Mouse (Mus musculus) heart, embryonic 15.5 days (tissue): ENCODE measurements around the gene Yars. TPM values are rescaled to one million over a fixed set of nuclear protein-coding genes. Genes with fewer than 3 reads are reported as not detected.

Experiments
- ATAC-seq: fragments of 200-750 bp; cut with Nextera tagmentation; replicated peaks from 2 replicates; pipeline ENCODE4 v1.8.0; 2017; ENCODE audit warnings: low read depth, moderate TSS enrichment; ENCODE audit not compliant: insufficient number of reproducible peaks, insufficient read depth, low FRiP score
- H3K27ac ChIP-seq: fragments of 300-500 bp; sonication (generic); 2 replicates; pipeline ENCODE4 v1.5.1; 2015; ENCODE audit warnings: mild to moderate bottlenecking, inconsistent platforms
- H3K27me3 ChIP-seq: fragments of 300-500 bp; sonication (generic); 2 replicates; pipeline ENCODE4 v1.6.1; 2015; ENCODE audit warnings: inconsistent platforms
- H3K36me3 ChIP-seq: fragments of 300-500 bp; sonication (generic); 2 replicates; pipeline ENCODE4 v1.6.1; 2015; ENCODE audit warnings: mild to moderate bottlenecking, inconsistent platforms
- H3K4me1 ChIP-seq: fragments of 300-500 bp; sonication (generic); replicated peaks from 2 replicates; pipeline ENCODE4 v1.6.1; 2015; ENCODE audit warnings: inconsistent platforms
- H3K4me2 ChIP-seq: fragments of 300-500 bp; sonication (generic); 2 replicates; pipeline ENCODE4 v1.6.1; 2015; ENCODE audit warnings: inconsistent platforms, mild to moderate bottlenecking, moderate library complexity
- H3K4me3 ChIP-seq: fragments of 300-500 bp; sonication (generic); 2 replicates; pipeline ENCODE4 v1.5.1; 2015; ENCODE audit warnings: mild to moderate bottlenecking, inconsistent platforms
- H3K9ac ChIP-seq: fragments of 300-500 bp; sonication (generic); 2 replicates; pipeline ENCODE4 v1.6.1; 2015; ENCODE audit warnings: mild to moderate bottlenecking, inconsistent platforms
- H3K9me3 ChIP-seq: fragments of 300-500 bp; sonication (generic); replicated peaks from 2 replicates; pipeline ENCODE4 v1.6.1; 2016; ENCODE audit warnings: inconsistent platforms
- WGBS: fragments of 180-500 bp; shearing (Covaris S2); methylation state at CpG from one replicate; pipeline ENCODE4 v1.1.7; 2015; ENCODE audit warnings: mixed read lengths; 5-methylcytosine and 5-hydroxymethylcytosine counted together
- polyA plus RNA-seq: library from polyadenylated mRNA; unstranded; fragments of >200 nt; fragmentation: Nextera tagmentation; extraction: Ambion mirVana; gene quantifications from 2 replicates; pipeline ENCODE4 v1.2.1, GENCODE M21; 2015

Gene Yars
- polyA plus RNA-seq, 1 experiment from 2014 or later: 40.8 TPM

GRCm38 (mm10) chr4:129259101-129259500, 69.5 kb downstream of the Yars start:
- Histone ChIP-seq H3K4me3 (no peak overlapping the region), H3K36me3 (no peaks in the 10 kb centered on the region), H3K9ac (no peak overlapping the region), H3K4me1 (peaks cover 26% of the 10 kb centered on the region), H3K27me3 (peaks cover 23% of the 10 kb centered on the region), H3K9me3 (no peaks in the 10 kb centered on the region), H3K27ac (no peak overlapping the region), H3K4me2 (no peak overlapping the region)
- ATAC-seq: no peak
- WGBS: 79% methylated on average over 4 of the region's 4 CpGs

DNA sequence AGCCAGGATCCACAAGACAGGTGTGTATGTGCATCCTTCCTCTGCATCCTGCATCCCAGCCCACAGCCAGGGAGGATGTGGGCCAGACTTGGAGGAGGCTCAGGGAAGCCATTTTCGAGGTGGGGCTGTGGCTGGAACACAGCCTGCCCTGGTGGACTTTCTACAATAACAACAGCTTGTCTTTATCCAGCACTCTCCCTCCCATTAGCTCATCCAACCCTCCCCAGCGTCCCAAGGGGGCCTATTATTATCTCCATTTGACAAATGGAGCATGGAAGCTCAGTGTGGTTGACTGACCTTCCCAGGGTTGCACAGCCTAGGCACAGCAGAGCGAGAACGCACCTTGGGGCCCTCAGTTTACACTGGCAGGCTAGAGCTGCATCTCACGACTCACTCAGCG, 71.1 kb downstream of the Yars start:
- H3K9me3 ChIP-seq: no peaks in the 10 kb centered on the region
- H3K4me2 ChIP-seq: no peak overlapping the region
- peak overlapping the region; percentile 39 for H3K27ac ChIP-seq
- H3K9ac ChIP-seq: no peak overlapping the region
- 15% methylated on average over 6 of the region's 6 CpGs for WGBS
- H3K4me3 ChIP-seq: no peak overlapping the region
- no peaks in the 10 kb centered on the region for H3K36me3 ChIP-seq
- no peak for ATAC-seq
- H3K4me1 ChIP-seq: peaks cover 26% of the 10 kb centered on the region
- H3K27me3 ChIP-seq: peaks cover 23% of the 10 kb centered on the region

GRCm38 (mm10) chr4:129261196-129261595, 71.6 kb downstream of the Yars start, which contains the start of gene C77080:
C77080 (minus strand) TSS chr4:129261404.
- no peak for ATAC-seq
- 33% methylated on average over 2 of the region's 4 CpGs for WGBS
- no peak within 1 kb of the TSS for H3K4me2 ChIP-seq

DNA sequence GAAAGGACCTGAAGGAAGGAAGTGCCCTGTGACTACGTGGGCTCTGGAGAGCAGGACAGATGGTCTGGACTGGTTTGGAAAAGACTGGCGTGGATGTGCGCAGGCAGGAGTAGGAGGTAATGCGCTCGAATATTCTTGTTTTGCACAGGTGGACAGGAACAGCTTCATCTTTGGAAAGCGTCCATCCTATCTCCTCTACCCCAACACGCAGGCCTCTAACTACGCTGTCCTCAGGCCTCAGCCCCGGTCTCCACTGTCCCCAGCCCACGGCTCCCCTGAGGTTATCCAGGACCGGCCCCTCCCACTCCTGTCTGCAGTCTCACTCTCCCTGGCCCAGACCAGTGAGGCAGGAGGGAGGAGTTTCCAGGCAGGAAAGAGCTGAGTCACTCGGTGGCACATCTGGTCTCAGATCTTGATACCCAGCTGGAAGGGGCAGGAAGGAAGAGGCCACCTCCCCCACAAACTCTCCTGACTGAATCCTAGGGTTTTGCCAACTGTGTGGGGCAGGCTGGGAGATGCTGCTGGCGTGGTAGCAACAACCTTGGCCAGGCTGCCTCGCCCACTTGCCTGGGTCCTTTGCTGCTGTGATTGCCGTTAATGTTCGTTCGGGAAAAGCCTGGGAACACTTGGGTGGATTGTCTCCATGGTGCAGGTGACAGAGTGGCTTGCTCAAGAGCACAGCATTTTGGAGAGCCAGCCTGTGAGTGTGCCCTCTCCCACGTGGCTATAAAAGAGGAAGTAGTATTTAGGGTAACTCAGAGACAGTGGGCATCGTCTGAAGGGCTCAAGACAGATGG, 73.9 kb downstream of the Yars start:
- H3K4me1 ChIP-seq: peaks cover 12% of the 10 kb centered on the region
- H3K4me2 ChIP-seq: peak overlapping the region; percentile 33
- H3K27me3 ChIP-seq: peaks cover 23% of the 10 kb centered on the region
- peak; percentile 83 for ATAC-seq
- no peaks in the 10 kb centered on the region for H3K36me3 ChIP-seq
- H3K27ac ChIP-seq: peak overlapping the region; percentile 54
- WGBS: 21% methylated on average over 19 of the region's 19 CpGs
- no peak overlapping the region for H3K9ac ChIP-seq
- no peaks in the 10 kb centered on the region for H3K9me3 ChIP-seq
- 0 out of 2 replicates have a peak overlapping the region, but pooled peaks have one; percentile 2 for H3K4me3 ChIP-seq

More at GRCm38 (mm10) chr4:129261196-129261595, 71.6 kb downstream of the Yars start, which contains the start of gene C77080:
- Histone ChIP-seq H3K9me3 (no peaks in the 10 kb centered on the region), H3K4me3 (no peak within 1 kb of the TSS), H3K9ac (no peak within 1 kb of the TSS), H3K27ac (peak within 1 kb of the TSS; percentile 39), H3K4me1 (peaks cover 23% of the 10 kb centered on the region), H3K36me3 (no peaks in the 10 kb centered on the region), H3K27me3 (peaks cover 23% of the 10 kb centered on the region)

DNA sequence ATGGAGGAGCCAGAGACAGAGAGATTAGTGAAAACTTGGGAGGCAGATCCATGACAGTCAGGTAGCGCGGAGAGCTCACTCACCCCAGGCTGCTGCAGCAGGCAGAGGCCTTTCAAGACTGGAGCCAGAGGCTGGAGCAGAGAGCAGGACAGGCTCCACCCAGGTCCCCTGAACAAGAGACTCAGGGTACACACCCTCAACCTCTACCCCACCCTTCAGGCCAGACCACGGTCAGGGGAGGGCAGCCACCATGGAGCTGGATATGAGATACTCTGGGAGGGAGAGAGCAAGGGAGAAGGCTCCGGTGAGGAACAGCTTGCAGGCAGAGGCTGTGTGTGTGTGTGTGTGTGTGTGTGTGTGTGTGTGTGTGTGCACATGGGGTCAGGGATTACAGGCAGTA, 76.6 kb downstream of the Yars start:
- Histone ChIP-seq H3K27ac (no peak overlapping the region), H3K4me1 (peaks cover 12% of the 10 kb centered on the region), H3K4me2 (no peak overlapping the region), H3K9me3 (no peaks in the 10 kb centered on the region), H3K27me3 (0 out of 2 replicates have a peak, but pooled peaks cover 16% of the 10 kb centered on the region), H3K36me3 (no peaks in the 10 kb centered on the region), H3K4me3 (no peak overlapping the region), H3K9ac (no peak overlapping the region)
- 84% methylated on average over 4 of the region's 4 CpGs for WGBS
- no peak for ATAC-seq

- ATAC-seq: no peak
- H3K9ac ChIP-seq: no peak overlapping the region
- no peak overlapping the region for H3K4me2 ChIP-seq
- no peaks in the 10 kb centered on the region for H3K36me3 ChIP-seq
- H3K4me3 ChIP-seq: no peak overlapping the region
- WGBS: 89% methylated on average over 5 of the region's 5 CpGs
- H3K27ac ChIP-seq: no peak overlapping the region
- no peaks in the 10 kb centered on the region for H3K9me3 ChIP-seq
- H3K4me1 ChIP-seq: peaks cover 12% of the 10 kb centered on the region
- 0 out of 2 replicates have a peak, but pooled peaks cover 10% of the 10 kb centered on the region for H3K27me3 ChIP-seq
Measured at GRCm38 (mm10) chr4:129266821-129267220, 77.3 kb downstream of the Yars start.

DNA sequence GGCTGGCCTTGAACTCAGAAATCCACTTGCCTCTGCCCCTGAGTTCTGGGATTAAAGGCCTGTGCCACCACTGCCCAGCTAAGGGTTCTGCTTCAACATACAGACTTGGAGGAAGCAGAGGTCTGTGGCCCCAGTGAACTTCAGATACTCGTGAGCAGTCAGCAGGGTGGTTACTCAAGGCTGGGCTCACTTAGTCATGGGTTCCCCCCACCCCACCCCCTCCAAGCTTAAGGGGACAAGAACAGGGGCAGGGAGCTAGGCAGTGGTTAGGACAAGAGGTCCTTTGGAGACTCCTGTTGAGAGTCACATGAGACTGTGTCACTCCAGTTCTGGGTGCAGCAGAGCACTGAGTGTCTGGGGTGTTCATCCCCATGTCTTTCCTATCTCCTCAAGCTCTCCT, 79.1 kb downstream of the Yars start:
- no peak for ATAC-seq
- H3K4me1 ChIP-seq: peaks cover 12% of the 10 kb centered on the region
- no peak overlapping the region for H3K4me3 ChIP-seq
- H3K36me3 ChIP-seq: no peaks in the 10 kb centered on the region
- no peak overlapping the region for H3K9ac ChIP-seq
- H3K4me2 ChIP-seq: no peak overlapping the region
- no peak overlapping the region for H3K27ac ChIP-seq
- 52% methylated on average over 1 of the region's 1 CpGs for WGBS
- H3K27me3 ChIP-seq: peaks cover 7% of the 10 kb centered on the region; the same call in 1 of the 2 replicates
- H3K9me3 ChIP-seq: no peaks in the 10 kb centered on the region

Other genes with a start within 250 kb of the Yars start
- gene Azin2, start 227.3 kb upstream of the Yars start, polyA plus RNA-seq: 6.8 and 10.4 TPM in 2 replicates
- 149 and 155 TPM in 2 replicates for gene Ak2, start 197.8 kb upstream of the Yars start, polyA plus RNA-seq
- gene Rnf19b, start 131.5 kb upstream of the Yars start, polyA plus RNA-seq: 5.4 and 7.7 TPM in 2 replicates
- 0.35 and 1.6 TPM in 2 replicates for gene Tmem54, start 84.2 kb upstream of the Yars start, polyA plus RNA-seq
- gene Hpca, start 67.7 kb upstream of the Yars start, polyA plus RNA-seq: 0.68 and 1.2 TPM in 2 replicates
- 12.2 and 12.3 TPM in 2 replicates for gene Fndc5, start 52.8 kb upstream of the Yars start, polyA plus RNA-seq
- gene S100pbp, start within 50 bp of the Yars start, polyA plus RNA-seq: 10.8 and 13.2 TPM in 2 replicates
- 1.4 and 3.1 TPM in 2 replicates for gene C77080, start 71.6 kb downstream of the Yars start, polyA plus RNA-seq
- gene Sync, start 97.9 kb downstream of the Yars start, polyA plus RNA-seq: 2.1 and 2.3 TPM in 2 replicates
- 262 and 276 TPM in 2 replicates for gene Rbbp4, start 145.6 kb downstream of the Yars start, polyA plus RNA-seq
- 33.1 and 43.1 TPM in 2 replicates for gene Zbtb8os, start 145.9 kb downstream of the Yars start, polyA plus RNA-seq
- gene Zbtb8a, start 188.4 kb downstream of the Yars start, polyA plus RNA-seq: 11.0 and 13.1 TPM in 2 replicates